Mouse (Mus musculus) inflammation-experienced regulatory T-cells, adult 6 months (primary cell): ENCODE measurements around the gene Bfsp2. TPM values are rescaled to one million over a fixed set of nuclear protein-coding genes. Genes with fewer than 3 reads are reported as not detected.
A peak's percentile ranks its signal among the peaks of the same experiment; 100 is the strongest.
"Not testable (repeated sequence)": the region's sequence is repeated elsewhere in the genome, so short reads cannot be mapped to it uniquely, and the experiment has no call there.

Experiments
- ATAC-seq: one replicate; pipeline ENCODE4 v1.8.0; 2017
- polyA plus RNA-seq, 3 experiments: library from polyadenylated mRNA; unstranded; fragments of 100-300 nt; shearing (Covaris generic); gene quantifications; one replicate each; pipeline ENCODE4 v1.2.1; 2017

Bfsp2 gene
- polyA plus RNA-seq, 3 experiments from 2014 or later = 0.88 TPM; not detected in 2

DNA sequence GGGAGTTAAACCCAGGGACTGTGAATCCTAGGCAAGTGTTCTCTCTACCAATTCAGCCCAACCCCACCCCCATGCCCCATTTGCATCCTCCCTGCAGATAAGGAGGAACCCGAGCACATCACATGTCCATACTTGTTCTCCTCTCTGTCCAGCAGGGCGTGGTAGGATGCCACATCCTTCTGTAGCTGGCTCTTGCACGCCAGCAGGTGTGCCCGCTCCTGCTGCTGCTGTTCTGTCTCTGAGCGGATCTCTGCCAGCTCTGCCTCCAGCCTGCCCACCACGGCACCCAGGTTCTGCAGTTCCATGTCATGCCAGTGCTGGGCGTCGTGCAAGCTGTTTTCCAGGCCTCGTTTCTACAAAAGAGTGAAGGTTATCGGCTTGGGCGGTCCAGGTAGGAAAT lies 53.8 kb downstream of the Bfsp2 start:
- ATAC-seq = no peak

DNA sequence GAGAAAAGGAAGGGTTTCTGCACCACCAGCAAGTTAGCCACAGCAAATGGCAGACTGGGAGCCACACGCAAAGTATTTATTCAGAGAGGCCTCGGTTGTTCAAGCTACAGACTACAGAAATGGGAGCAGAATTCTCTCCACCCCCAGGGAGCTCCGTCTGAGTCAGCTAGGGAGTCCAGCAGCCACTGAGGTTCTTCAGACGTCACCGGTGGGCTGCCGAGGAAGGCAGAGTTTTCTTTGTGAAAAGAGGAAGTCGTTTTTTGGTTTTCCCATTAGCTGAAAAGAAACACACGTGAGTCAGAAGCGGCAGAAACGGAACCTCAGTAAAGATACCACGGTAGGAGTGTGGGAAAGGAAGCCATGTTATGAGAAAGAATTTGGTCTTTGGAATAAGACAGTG lies 55.4 kb downstream of the Bfsp2 start:
- ATAC-seq = peak; percentile 60

DNA sequence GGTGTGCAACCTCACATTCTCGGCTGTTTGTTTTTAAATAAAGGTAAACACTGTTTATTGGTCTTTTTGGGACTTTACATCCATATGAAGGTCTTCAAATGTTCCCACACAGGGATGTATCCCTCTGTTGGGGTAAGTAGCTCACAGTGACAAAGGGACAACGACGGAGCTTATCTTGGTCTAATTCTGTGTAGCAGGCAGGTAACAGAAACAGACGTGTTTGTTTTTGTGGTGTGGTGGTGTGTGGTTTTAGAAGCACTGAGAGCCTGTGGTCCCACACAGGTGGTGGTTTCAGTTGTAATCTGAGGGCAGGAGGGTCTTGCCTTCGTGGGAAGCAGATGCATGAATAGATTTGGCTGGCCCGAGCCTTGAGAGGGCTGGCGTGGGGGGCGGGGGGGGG lies 56.3 kb downstream of the Bfsp2 start:
- ATAC-seq = no peak

DNA sequence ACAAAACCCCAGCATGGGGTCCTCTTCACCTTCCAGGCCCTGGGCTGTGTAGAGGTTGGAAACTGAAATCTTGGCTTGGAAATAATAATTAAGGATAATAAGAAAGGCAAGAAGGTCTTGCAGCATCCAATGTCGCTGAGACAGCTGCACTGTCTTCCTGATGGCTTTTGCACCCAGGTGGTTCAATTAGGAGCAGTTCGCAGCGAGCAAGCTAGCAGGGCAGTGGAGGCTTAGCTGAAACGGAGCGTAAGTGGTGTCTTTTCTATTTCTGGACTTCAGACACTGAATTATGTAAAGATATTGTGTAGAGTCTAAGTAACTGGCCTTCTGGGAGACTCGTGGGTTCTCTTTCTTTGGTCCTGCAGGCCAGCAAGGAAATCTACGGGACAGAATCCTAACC lies 56.8 kb downstream of the Bfsp2 start:
- ATAC-seq = no peak

DNA sequence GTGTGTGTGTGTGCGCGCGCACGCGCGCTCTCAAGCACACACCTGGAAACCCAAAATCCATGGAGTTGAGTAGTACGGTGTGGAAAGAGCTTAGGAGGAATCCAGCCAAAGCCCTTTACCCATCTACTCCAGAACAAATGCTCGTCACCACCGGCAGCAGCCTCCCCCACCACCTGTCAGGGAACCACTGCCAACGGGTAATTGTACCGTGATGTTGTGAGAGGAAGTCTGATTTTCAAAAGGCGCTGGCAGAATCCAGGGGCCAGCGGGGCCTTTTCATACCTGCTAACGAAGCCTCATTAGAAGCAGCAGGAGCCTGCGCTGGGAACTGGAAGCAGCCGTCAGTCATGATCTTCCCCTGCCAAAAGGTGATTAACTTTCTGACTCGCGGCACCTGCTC lies 57.4 kb downstream of the Bfsp2 start:
- no peak for ATAC-seq

DNA sequence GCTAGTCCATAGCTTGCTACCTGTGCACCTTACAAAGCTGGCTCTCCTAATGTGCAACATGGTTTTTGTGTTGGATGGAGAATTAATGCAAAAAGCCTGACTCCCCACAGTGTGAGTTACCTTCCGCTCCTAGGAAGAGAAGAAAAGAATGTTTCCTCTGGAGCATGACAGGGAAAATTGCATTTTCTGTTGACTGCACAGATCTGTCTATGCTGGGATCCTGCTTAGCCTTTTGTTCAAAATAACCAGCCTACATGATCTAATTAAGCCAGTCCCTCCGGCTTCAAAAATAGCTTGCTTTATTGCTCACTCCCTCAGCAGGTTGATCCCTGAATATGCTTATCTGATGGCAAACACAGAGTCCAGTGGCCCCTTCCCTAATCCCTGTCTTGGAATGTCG lies 59.4 kb downstream of the Bfsp2 start:
- no peak for ATAC-seq

DNA sequence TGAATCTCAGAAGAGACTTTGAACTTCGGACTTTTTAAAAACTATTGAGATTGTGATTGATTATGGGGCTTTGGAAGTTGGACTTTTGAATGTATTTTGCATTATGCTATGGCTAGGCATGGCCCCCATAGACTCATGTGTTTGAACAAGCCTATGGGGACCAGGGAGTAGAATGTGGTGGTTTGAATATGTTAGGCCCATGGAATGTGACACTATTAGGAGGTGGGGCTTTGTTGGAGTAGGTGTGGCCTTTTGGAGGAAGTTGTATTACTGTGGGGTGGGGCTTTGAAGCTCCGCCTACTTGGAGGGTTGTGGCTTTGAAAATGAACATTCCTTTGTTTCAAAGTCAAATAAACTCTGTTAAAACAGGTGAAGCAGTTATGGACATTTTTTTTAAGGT lies 61.4 kb downstream of the Bfsp2 start:
- ATAC-seq = no peak

DNA sequence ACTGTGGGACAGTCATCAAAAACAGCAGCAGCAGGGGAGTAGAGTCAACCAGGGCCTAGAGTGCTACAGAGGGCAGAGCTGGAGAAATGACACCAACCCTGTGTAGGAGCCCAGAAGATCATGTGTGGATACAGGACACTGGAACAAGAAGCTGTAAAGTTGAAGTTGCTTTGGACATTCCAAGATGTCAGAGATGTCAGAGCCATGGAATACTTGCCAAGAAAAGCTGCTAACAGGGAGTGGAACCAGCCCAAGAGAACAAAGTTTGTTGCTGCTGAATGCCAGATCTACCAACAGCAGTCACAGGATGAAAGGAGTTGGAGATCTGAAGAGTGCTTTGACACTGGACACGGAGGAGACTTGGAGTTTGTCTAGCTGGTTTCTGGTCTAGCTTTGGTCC lies 62.0 kb downstream of the Bfsp2 start:
- not testable (repeated sequence) for ATAC-seq

DNA sequence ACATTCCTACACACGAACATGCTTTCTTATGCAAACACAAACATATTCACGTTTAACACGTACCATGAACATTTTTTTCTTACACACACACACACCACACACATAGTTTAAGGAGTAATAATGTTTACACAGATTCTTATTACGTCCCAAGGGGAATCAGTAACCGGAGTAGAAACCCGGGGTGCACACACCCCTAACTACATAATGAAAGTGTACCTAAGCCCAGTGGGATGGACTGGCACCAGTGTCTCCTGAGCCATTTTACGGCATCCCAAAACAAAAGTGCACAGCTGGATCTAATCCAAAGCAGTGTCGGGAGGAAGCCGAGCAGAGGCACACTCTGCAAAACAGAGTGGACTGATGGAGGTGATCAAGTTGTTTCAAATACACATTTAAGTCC lies 66.8 kb downstream of the Bfsp2 start:
- no peak for ATAC-seq

DNA sequence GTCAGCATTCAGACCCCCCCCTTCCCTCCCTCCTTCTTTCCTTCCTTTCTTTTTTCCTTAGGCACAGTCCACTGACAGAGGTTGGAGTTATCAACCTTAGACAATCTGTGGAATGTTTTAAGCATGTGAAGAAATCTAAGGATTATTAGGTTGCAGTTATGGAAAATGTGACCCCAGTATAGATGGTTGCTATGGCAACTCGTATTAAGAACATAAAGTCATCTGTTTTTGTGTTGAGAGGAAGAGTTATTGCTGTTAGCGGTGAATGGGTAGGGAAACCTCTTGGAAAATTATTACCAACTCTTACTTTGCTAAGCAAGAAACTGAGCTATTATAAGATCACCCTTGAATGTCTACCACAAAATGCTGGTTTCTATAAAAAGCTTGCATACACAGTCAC lies 71.1 kb downstream of the Bfsp2 start:
- no peak for ATAC-seq

DNA sequence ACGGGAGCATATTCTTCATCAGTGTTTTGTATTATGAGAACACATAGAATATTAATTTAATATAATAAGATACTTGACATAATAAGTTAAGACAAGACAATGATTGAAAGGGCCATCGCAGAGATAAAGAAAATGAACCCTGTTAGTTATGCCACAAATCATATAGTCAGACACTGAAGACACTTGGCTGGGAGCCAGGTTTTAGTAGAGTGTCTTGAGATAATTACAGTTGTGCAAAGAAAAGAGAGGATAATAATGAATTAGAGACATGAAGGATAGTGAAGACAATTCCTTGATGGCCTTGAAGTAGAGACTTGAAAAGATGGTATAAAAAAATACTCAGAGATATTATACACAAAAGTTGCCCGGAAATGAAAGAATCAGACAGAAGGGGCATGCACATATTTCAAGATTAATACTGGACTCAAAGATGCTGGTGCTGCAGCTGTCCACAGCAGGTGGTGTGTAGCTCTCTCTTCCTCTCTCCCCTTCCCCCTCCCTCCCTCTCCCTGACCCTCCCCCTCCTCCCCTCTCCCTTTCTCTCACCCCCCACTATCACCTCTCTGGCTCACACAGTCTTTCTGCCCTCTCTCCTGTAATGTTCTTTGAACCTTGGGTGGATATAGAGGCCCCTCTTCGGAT lies 72.0 kb downstream of the Bfsp2 start:
- no peak for ATAC-seq

DNA sequence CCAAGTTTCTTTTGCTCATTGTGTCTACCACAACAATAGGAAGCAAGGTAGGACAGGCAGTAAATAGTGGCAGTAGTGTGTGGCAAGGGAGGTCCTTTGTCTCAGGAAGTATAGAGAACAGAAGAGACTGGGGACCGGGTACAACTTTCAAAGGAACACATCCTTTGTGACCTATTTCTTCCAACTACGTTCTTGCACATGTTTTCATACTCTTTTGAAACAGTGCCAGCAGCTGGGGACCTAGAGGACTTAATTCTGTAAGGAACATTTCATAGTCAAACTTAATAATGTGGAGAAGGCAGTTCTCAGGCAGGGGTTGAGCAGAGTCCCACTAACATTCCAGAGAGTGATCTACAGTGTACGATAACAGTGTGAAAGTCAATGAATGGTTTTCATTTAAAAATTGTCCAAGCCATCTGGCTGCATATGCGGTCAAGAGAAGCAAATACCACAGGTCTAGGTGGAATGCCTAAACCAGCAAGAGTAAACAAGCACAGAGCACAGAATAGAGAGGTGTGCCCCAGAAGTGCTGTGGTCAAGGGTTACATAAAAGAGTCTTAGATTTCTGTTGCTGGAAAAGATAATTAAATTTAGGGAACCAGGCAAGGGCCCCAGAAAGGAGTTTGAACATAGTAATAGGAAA lies 76.8 kb downstream of the Bfsp2 start:
- ATAC-seq = no peak

DNA sequence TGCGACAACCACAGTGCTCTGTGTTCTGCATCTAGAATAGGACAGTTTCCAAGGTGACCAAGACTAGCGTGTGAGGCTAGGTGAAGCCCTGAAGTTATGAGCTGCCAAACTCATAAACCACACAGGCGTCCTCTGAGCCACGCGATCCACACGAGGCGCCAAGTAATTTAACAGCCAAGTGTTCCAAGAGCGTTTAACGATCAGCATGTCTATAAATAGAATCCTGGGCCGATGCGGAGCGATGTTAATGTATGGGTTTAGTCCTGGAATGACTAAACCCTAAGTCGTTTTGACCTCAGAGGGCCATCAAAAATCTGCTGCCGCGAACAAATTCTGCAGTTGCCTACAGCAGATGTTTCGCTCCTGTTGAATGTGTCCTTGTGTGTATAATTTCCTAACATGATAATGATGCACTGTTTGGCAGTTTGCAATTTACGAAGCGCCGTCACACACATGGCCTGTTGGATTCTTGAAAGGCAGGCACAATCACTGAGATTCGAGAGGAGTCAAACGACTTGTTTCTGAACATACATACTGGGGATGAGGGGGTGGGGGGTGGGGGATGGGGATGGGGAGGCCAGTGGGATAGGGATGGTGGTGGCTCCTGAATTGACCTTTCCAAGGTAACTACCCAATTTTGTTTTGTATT lies 81.6 kb downstream of the Bfsp2 start:
- ATAC-seq = no peak

DNA sequence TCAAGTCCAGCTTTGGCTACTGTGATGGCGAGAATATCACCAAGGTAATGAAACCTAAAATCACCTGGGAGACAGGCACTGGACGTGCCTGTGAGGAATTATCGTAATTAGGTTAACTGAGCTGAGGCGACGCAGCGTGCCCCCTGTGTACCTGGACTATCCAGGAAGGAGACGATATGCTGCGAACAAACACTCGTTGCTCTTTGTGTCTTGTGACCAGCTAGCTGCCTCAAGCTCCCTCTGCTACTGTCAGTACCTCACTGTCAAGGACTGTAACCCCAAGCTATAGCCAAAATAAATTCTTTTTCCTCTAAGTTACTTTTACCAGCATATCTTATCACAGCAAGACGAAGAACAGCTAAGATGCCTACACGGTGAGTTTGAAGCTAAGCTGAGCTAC lies 87.0 kb downstream of the Bfsp2 start:
- no peak for ATAC-seq

DNA sequence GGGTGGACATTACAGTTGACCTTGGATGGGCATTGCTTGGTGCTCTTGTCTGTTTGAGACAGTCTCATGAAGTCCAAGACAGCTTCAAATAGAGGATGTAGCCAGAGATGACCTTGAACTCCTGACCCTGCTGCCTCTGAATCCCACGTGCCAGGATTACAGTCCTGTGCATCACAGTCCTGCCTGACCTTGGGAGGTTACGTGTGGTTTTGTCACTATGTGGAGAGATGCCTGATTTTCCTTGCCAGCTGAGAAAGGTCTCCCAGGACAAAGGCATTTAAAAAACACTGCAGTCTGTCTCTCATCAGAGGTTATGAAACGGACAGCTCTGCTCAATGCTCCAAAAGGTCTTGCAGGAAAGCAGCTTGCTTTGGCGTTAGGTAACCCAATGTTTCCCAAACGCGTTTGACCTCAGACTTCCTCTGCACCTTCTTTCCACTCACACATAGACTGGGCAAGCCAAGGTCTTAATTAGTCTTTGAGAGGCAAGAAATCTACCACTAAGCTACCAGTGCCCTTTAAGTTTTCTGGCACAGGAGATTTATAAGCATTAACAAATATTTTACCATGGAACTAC lies 88.3 kb downstream of the Bfsp2 start:
- ATAC-seq = no peak

DNA sequence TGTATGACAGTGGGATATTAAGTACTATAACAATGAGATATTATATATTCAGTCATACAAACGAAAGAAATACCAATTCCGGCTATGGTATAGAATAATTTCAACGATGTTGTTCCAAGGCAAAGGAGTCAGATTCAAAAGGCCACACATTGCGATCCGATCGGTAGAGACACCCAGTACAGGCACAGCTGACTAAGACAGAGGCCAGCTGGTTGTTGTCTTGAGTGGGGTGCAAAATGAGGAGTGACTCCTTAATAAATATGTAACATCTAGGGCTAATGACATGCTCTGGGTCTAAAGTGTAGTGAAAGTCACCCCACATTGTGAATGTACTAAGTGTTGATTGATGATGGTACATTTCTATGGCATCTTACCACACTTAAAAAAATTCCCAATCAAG lies 91.0 kb downstream of the Bfsp2 start:
- ATAC-seq = no peak

DNA sequence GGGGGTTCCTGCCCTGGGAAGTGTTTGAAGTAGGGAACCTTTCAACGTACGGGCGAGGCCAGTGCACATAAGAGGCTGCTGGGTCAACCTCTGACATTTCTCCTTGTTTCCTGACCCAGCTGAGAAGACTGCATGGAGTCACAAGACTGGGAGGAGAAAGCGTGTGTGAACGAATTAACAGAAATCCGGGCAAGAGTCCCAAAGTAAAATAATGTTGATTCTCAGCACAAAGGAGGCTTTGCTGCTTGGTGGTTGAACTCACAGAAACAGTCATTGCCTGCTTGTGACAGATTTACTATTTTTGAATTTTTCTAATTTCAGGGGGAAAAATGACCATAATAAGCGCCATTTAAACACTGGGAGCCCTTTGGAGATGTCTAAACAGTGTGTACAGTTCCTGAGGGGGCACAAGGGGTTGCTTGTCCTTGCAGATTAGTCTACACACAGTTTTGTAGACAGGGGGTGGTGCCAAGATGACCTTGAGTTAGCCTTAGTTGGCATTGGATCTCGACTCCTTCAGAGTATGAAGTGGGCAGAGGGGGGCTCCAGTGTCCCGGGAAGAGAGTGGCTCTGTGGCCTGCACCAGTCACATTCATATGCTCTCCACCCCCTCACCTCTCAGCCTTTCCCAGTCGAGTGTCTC lies 93.1 kb downstream of the Bfsp2 start:
- no peak for ATAC-seq

DNA sequence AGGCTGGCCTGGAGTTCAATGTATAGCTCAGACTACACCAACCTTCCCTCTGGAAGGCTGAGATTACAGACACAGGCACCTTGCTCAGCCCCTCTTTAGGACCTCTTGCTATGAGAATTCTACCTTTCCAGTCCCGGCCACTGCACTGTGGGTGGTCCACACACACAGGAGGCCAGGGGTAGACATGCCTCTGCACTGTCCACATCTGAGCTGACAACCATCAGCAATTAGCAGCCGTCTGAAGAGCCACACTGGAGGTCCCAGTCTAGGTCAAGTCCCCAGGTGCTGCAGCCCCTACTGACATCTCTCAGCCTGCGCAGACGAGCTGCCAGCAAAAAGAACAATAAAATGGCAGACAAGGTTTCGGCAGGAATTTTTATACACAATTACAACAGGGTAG lies 93.6 kb downstream of the Bfsp2 start:
- ATAC-seq = no peak

DNA sequence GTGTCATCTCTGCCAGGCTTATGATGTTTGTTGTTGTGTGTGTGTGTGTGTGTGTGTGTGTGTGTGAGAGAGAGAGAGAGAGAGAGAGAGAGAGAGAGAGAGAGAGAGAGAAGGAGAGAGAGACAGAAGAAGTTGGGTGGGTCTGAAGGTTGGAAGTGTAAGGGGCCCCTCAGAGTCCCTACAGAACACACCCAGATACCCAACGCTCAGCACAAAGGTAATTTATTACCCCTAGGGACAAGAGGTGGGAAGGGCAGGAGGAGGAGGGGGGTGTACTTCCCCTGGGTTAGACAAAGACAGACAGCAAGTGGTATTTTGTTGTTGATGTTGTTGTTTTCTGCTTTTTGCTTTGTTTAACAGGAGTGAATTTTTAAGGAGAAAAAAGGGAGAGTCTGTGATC lies 94.6 kb downstream of the Bfsp2 start:
- no peak for ATAC-seq

DNA sequence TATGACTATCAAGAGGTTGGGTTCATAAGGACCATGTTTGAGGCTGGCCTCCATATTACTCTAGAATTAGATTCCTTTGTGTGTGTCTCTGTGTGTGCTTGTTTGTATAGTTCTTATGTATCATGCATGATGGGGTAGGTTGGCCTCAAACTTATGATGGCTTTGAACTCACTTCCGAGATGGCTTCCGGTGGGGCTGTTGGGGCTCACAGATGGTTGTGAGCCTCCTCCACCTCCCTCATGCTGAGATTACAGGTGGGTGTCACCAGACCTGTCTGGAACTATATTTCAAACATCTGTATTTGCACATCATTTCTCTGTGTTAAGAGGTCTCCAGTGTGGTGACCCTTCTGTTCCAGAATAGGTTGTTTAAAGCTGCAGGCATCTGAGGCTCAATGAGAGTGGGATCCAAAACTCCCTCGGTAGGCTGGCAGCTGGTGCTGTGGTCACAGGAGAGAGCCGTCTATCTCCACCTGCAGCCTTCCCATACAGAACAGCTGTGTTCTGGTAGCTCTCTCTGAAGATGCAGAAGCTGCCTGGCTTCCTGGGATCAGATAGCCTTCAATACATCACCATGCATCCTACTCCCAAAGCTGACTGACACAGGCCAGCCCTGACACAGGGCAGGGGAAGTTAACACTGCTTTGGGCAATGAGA lies 96.0 kb downstream of the Bfsp2 start:
- ATAC-seq = no peak

DNA sequence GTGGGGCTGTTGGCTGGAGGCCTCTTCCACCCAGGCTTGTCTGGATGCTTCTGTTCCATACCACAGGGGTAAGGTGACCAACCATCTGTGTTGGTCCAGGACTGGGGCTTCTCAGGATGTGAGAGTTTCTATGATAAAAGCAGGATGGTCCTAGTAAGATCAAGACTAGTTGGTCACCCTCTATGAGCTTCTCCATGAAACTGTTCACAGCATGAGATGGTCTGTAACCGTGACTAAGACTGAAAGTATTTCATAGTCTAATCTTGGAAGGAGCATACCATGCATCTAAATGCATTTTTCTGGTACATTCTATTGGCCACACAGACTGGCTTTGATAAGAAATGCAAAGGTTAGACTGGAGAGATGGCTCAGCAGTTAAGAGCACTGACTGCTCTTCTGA lies 96.6 kb downstream of the Bfsp2 start:
- no peak for ATAC-seq

DNA sequence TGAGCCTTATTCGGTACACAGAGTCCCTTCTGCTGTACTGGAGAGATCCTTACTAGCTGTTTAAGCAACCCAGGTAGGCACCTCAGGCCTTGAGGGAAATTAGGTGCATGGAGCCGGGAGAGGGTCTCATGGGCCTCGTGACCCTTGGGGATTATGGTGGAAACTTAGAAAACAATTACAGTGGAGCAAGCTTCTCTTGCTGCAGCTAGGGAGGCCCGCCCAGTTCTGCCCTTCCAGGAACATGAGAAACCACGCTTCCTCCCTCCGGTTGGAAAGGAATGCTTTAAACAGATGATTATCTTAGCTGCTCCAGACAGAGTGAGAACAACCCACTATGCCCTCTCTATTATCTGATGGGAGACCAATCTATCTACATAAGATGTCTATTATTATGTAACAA lies 97.2 kb downstream of the Bfsp2 start:
- no peak for ATAC-seq

DNA sequence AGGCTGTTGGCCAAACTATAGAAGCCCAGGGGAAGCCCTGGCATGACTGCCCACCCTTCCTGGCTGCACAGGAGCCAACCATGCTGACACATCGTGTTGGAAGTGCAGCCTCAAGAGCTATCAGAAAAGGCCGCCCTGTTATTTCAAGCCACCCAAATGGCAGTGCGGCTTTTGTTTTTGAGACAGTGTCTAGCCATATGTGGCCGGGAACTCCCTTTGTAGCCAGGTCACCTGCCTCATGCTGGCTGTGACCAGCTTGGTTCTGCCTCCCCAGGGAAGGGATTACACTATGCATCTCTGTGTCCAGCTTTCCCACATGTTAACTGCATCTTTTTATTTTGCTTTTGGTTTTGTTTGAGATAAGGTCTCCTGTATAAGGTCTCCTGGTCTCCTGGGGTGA lies 99.7 kb downstream of the Bfsp2 start:
- no peak for ATAC-seq
